Mouse (Mus musculus) layer of hippocampus, adult 11-12 months (tissue): ENCODE results near the gene Abca6.

ENCODE experiments used
- DNase-seq: peaks from one replicate; pipeline ENCODE4 v3.0.0; 2022; ENCODE audit warnings: low spot score

Abca6 gene

GRCm38 (mm10) chr11:110251534-110251933, at the start of gene Abca6:
Gene Abca6 (minus strand): TSS chr11:110251776.
- DNase-seq = no peak

GRCm38 (mm10) chr11:110297917-110298533, 46.4 kb upstream of the Abca6 start:
- no peak for DNase-seq

- no peak for DNase-seq
Measured at GRCm38 (mm10) chr11:110290586-110290985, 39.0 kb upstream of the Abca6 start.

GRCm38 (mm10) chr11:110288423-110288822, 36.8 kb upstream of the Abca6 start:
- DNase-seq = no peak

- DNase-seq = peak; percentile 20
Measured at GRCm38 (mm10) chr11:110287694-110288093, 36.1 kb upstream of the Abca6 start.

GRCm38 (mm10) chr11:110286331-110286730, 34.8 kb upstream of the Abca6 start:
- DNase-seq = no peak

GRCm38 (mm10) chr11:110284849-110285248, 33.3 kb upstream of the Abca6 start:
- no peak for DNase-seq

- DNase-seq = no peak
Measured at GRCm38 (mm10) chr11:110284185-110284787, 32.7 kb upstream of the Abca6 start.

- no peak for DNase-seq
Measured at GRCm38 (mm10) chr11:110274794-110275193, 23.2 kb upstream of the Abca6 start.

GRCm38 (mm10) chr11:110271745-110272144, 20.2 kb upstream of the Abca6 start:
- peak; percentile 65 for DNase-seq

- peak; percentile 80 for DNase-seq
Measured at GRCm38 (mm10) chr11:110268244-110268844, 16.8 kb upstream of the Abca6 start.

GRCm38 (mm10) chr11:110267232-110267631, 15.7 kb upstream of the Abca6 start:
- no peak for DNase-seq

GRCm38 (mm10) chr11:110266757-110267156, 15.2 kb upstream of the Abca6 start:
- DNase-seq = peak; percentile 20

- DNase-seq = no peak
Measured at GRCm38 (mm10) chr11:110261867-110262266, 10.3 kb upstream of the Abca6 start.

GRCm38 (mm10) chr11:110257911-110258310, 6.3 kb upstream of the Abca6 start:
- DNase-seq = no peak

- no peak for DNase-seq
Measured at GRCm38 (mm10) chr11:110257061-110257460, 5.5 kb upstream of the Abca6 start.

- no peak for DNase-seq
Measured at GRCm38 (mm10) chr11:110252256-110252655, 680 bp upstream of the Abca6 start.

GRCm38 (mm10) chr11:110244730-110245129, 6.8 kb downstream of the Abca6 start:
- no peak for DNase-seq

GRCm38 (mm10) chr11:110237466-110237865, 14.1 kb downstream of the Abca6 start:
- no peak for DNase-seq

GRCm38 (mm10) chr11:110232975-110233374, 18.6 kb downstream of the Abca6 start:
- DNase-seq = no peak

GRCm38 (mm10) chr11:110217118-110217517, 34.5 kb downstream of the Abca6 start:
- no peak for DNase-seq

GRCm38 (mm10) chr11:110203930-110204329, 47.6 kb downstream of the Abca6 start:
- no peak for DNase-seq

- no peak for DNase-seq
Measured at GRCm38 (mm10) chr11:110198882-110199281, 52.7 kb downstream of the Abca6 start.
